Mouse (Mus musculus) cerebellum, postnatal 10 days (tissue): Measurements from ENCODE around the gene U2af1l4.

Experiments used
- DNase-seq, 2 experiments: peaks; one replicate each; pipeline ENCODE4 v3.0.0; 2021; ENCODE audit warnings: mixed read lengths in 2 of 2

The U2af1l4 gene

DNA sequence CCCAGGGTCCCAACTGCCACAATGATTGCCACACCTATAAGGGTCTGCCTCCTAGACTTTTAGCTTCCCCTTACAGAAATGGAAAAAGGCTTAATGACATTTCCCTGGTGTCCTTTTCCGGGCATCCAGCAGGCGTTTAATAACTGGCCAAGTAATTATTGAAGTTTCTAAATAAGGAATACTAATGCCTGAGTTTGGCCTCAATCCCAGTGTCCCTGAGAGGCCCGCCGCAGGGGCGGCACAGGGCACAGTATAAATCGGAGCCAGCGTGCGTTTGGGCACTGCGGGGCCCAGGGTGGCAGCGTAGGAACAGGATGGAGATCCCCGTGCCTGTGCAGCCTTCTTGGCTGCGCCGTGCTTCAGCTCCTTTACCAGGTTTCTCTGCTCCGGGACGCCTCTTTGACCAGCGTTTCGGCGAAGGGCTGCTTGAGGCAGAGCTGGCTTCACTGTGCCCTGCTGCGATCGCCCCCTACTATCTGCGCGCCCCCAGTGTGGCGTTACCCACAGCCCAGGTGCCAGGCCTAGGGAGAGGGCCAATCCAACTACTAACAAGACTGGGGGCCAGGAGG is 10.0 kb upstream of the U2af1l4 start:
- peak; percentile 71 to 72 for DNase-seq

DNA sequence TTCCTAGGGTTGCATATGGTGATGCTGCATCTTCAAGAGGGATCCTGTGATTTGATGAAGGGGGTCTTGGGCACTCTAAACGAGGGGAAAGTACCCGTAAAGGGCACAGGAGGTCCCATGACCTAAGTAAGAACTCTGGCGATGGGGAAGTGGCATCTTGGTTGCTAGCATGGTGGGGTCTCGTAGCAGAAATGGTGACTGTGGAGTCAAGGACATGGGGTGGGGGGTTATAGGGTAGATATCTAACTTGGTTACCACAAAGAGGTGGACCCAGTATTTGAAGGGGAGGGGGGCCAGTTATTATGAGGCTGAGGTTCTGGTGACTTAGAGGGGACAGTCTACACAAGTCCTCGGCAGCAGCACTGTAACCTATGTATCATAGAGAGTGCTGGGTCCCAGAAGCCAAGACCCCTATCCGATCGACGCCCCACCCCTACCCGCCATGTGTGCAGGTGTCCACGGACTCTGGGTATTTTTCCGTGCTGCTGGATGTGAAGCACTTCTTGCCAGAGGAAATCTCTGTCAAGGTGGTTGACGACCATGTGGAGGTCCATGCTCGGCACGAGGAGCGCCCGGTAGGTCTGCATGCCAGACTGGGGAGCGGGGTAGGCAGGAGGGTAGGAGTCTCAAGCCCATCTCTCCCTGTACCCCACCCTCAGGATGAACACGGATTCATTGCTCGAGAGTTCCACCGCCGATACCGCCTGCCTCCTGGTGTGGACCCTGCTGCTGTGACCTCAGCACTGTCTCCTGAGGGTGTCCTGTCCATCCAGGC is 9.1 kb upstream of the U2af1l4 start:
- no peak for DNase-seq

DNA sequence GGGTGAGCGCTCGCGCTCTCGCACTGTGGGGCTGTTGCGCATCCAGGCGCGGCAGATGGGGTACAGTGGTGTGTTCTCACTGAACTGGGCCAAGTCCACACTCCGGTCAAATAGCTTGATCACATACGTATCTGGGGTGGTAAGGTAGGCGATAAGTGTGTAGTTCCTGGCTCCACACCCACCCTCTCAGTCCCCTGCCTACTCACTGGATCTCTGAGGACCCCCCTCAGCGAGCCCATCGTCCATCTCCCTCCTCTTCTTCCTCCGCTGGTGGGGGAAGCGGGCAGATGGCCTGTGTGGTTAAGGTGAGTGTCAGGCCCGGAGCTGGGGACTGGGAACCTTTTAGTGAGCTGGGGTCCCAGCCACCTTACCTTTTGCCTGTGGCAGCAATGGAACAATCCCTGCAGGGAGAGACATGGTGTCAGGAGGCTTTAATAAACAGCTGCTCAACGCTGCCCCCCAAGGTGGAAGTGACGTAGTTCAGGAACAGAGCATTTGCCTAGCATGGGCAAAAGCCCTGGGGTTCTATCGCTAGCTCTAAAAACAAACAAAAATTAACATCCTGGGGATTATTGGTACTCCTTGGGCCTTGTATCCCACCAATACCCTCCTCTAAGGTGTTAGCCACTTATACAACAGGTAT is 6.1 kb upstream of the U2af1l4 start:
- peak in 1 of 2 experiments; percentile 52 for DNase-seq

DNA sequence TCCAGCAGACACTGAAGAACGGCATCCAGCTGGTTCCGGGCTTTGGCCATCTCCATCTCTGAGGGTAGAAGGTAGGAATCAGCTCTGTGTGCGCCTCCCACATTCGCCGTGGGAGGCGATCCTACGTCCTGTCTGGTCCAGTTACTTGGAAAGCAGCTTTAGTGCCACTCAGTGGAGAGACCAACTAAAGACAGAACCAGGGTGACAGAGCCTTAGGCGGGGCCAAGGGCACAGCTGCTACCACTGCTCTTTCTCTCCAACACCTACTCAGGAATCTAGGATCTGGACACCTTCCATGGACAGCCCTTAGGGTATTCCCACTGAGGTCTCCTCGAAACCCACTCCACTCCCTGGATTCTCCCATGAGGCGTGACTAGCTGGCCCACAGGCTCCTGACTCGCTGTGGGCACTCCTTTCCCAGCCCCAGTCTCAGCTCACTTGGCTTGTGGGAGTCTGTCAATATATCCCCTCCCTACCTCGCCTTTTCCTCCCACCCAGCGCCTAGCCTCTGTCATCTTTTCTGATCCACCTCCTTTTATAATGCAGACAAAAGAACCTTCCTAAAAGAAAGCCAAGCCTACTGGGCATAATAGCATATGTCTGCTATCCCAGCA is 5.1 kb upstream of the U2af1l4 start:
- peak in 1 of 2 experiments; percentile 15 for DNase-seq

- DNase-seq: peak in 1 of 2 experiments; percentile 30
Observed at GRCm38 (mm10) chr7:30558656-30559442, 4.3 kb upstream of the U2af1l4 start.

- peak; percentile 99 for DNase-seq
Observed at GRCm38 (mm10) chr7:30559443-30559954, 3.6 kb upstream of the U2af1l4 start, which contains the start of gene Lin37. Lin37 (minus strand) TSS chr7:30559838.

DNA sequence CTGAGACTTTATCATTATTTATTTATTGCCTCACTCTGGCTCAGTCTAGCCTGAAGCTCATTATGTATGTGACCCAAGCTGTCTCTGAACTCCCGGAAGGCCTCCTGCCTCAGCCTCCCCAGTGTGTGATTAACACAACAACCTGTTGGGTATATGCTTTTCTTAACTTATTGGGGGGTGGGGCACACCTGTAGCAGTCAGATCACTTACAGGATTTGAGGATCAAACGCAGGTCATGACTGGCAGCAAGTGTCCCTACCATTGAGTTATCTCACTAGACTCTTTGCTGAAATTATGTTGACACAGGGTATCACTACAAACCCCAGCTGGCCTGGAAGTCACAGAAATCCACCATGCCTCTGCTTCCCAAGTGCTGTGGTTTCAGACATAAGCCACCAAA is 2.8 kb upstream of the U2af1l4 start:
- DNase-seq: no peak

GRCm38 (mm10) chr7:30562526-30563116 is 480 bp upstream of the U2af1l4 start:
- peak in 1 of 2 experiments; percentile 45 for DNase-seq

DNA sequence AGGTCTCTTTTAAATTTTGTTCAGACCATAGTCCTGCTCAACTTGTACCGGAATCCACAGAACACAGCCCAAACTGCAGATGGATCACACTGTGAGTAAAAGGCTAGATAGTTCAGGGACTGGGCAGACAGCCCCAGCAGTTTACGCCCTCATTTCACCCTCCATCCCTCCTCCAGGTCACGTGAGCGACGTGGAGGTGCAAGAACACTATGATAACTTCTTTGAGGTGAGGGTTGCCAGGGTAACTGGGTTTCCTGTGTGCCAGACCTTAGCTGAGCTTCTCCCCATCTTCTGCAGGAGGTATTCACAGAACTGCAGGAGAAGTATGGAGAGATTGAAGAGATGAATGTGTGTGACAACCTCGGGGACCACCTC is 792 bp downstream of the U2af1l4 start:
- DNase-seq: no peak

- DNase-seq: no peak
Observed at GRCm38 (mm10) chr7:30564970-30565571, 2.0 kb downstream of the U2af1l4 start, which contains the start of gene Igflr1. Igflr1 (plus strand) TSS chr7:30565427.

GRCm38 (mm10) chr7:30566033-30566432 is 2.9 kb downstream of the U2af1l4 start:
- peak in 1 of 2 experiments; percentile 8 for DNase-seq

DNA sequence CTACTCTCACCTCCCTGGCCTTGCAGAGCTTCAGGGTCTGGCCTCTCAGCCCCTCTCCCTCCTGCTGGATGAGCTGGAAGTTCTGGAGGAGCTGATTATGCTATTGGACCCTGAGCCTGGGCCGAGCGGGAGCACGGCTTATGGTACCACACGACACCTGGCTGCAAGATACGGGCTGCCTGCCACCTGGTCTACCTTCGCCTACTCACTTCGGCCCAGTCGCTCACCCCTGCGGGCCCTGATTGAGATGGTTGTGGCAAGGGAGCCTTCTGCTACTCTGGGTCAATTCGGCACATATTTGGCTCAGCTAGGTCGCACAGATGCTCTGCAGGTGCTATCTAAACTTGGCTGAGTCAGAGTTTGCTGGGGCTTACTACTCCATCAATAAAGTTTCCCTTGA is 4.5 kb downstream of the U2af1l4 start:
- DNase-seq: no peak

- DNase-seq: no peak
Observed at GRCm38 (mm10) chr7:30572389-30572788, 9.3 kb downstream of the U2af1l4 start.

DNA sequence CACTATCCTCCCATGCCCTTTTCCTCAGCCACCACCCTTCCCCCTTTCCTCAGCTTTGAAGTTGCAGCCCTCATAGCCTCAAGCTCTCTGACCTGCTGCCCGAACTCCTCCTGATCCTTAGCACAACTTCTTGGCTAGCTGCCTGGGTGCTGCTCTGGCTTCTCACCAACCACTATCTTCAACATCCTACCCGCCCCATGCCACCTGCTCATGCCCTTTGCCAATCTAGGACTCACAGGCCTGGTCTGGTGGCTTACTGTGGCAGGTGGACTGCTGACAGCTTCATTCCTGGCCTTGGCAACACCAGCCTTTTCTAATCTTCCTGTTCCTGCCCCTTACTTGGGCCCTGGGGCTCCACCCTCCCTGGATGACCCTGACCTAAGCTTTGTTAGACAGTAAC is 9.9 kb downstream of the U2af1l4 start:
- DNase-seq: peak; percentile 86 to 87

- no peak for DNase-seq
Observed at GRCm38 (mm10) chr7:30579950-30580349, 16.8 kb downstream of the U2af1l4 start.

DNA sequence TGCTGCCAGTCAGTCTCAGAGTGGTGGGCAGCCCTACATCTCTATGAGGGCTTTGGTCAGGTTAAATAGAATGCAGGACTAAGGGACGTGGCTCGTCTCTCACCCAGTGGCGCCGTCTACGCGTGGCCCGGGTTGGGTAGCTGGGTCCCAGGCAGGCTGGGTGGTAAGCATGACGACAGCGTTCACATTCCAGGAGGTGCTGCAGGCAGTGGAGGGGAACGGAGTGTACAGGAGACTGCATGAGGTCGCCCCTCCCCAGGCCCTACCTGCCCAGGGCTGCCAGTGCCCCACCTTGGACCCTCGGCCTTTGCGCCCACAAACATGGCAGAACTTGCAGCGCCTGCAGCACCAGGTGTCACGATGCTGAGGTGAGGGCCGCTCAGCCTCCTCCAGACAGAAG is 18.4 kb downstream of the U2af1l4 start:
- no peak for DNase-seq

DNA sequence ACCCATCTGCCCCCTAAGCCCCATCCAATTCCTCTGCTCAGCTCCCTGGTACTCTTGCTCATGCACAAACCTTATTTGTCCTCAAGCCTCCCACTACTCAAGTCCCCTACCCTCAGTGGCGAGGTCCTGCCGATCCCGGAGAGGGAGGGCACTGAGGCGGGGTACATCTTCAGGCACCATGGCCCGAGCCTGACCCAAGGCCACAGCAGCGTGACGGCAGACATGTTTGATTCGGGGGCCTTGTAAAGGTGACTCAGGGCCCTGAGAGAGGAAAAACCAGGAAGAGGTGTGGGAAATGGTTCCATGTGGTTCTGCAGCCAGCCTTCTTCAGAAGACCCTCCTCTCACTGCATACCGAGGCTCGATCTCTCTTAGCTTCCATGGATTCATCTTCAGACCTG is 21.2 kb downstream of the U2af1l4 start:
- DNase-seq: no peak

DNA sequence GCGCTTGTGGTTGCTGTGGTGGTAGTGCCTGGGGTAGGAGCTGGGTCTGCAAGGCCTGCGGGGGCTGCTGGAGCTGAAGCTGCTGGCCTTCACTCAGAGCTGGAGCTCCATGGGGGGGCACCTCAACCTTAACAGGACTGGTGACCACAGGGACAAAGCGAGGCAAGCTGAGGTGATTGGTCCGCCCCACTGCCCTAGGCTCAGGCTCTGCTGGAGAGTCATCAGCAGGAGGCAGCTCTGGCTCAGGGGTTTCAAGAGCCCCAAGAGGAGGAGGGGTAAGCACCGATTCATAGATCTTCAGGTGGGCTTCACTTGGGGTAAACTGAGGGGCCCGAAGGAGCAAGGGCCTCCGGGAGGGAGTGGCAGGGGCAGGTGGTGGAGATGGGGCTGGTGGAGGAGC is 22.1 kb downstream of the U2af1l4 start:
- DNase-seq: no peak

DNA sequence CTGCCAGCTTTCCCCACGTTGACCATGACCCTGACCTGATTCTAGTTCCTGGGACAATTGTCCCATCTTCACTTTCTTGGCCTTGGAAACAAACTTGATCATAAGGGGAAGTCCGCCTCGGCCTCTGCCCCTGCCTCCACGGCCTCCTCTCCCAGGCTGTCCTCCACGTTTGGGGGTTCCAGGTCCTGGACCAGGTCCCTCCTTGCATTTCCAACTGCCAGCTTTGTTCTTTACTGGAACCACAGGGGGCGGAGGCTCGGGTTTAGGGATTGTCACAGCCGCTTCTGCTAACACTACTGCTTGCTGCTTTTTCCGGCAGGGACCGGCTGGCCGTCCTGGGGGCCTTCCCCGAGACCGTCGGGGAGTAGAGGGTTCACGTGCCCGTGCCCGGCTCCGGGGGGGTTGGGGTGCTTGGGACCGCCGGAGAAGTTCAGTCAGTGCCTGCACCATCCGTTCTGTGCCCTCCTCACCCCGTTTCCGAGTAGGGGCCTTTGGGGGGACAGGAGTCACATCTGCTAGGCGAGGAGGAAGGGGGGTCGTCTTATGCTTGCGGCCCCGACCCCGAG is 23.4 kb downstream of the U2af1l4 start:
- DNase-seq: peak; percentile 39 to 42

DNA sequence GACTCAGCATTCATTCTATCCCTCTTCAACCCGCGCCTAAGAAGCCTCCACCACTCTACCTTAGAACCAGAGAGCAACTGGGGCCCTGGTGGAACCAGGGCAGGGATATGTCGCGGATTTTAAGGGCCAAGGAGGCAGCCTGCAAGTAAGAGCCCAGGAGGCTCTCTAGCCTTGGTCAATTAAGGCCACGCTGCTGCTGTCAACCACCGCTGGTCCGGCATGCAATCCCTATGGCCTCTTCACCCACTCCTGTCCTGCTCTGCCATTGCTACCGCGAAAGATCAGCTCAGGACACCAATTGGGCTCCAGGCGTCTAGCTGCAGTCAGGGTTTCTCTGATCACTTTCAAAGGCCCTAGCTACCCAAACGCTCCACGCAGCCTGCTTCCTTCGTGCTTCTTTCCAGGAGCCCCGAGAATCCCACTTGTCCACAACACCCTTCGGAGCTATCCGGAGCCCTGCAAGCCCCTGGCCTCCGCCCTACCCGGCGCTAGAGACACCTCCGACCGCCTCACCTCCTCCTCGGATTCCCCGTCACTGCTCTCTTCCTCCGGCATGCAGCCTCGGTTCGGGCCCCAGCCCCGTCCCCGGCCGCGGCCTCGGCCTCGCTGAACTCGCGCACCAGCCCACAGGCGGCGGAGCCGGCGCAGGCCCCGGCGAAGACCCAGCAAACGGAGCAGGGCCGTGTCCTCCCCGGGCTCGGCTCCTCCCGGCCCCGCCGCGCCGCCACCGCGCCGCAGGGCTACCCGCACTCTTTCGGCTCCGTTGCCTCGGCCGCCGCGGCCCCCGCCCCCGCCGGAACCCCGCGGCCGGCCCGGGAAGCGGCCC is 25.0 kb downstream of the U2af1l4 start:
- peak in 1 of 2 experiments; percentile 75 for DNase-seq
